Mouse (Mus musculus) left cerebral cortex, adult 11 months (tissue): Measurements from ENCODE around the gene Larp1b.
"Not testable (repeated sequence)": the region's sequence is repeated elsewhere in the genome, so short reads cannot be mapped to it uniquely, and the experiment has no call there.

Source experiments
- DNase-seq: peaks from one replicate; pipeline ENCODE4 v3.0.0; 2022; ENCODE audit warnings: low spot score

The Larp1b gene

DNA sequence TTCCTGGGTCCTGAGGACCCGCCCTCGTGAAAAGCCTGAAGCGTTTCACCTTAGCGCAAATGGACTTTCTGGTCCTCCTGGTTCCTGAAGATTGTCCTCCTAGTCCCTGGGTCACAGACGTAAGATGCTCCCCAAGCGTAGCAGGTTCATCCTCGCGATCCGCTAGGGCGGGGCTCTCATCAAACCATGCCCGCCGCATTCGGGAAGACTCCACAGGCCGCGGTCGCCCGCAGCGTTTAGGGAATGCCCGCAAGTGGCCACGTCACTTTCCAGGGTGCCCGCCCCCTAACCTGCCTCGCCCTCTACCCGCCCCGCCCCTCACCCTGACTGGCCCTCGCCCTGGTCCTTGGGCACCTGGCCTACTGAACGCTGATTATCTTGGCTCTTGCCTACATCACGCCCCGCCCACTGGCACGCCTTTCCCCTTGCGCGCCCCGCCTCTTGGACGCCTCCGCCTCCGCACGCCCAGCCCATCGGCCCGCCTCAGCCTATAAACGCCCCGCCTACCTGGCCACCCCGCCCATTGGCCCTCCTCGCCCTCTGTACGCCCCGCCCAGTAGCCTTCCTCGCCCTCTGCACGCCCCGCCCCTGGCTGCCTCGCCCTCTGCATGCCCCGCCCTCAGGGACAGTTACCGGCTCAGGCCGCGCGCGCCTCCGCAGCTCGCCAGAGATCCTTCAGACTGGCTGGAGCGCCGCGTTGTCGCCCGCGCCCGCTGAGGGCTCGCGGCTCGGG lies at the start of gene Larp1b:
Gene Larp1b (plus strand): TSS at position 659 of the 733 bp plus-strand sequence.
- DNase-seq: peak; percentile 97

DNA sequence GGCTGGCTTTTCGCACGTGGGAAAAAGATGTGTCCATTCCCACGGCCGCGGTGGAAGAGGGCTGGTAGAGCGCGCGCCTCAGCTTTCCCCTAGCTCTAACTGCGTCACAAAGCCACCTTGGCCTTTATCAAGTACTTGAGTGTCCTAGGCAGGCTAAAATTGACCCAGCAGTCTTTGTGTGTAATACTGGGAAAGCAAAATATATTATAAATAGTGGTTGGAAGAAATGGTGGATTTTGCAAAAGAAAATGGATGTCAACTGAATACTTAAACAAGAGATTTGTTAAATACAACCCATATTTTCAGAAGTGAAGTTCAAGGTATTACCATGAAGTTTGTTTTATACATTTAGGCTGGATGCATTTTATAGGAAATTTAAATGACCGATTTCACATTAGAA lies 47.2 kb upstream of the Larp1b start, which contains the start of gene 1700034I23Rik:
Gene 1700034I23Rik (minus strand): TSS at position 101 of the 400 bp plus-strand sequence.
- DNase-seq: not testable (repeated sequence)

DNA sequence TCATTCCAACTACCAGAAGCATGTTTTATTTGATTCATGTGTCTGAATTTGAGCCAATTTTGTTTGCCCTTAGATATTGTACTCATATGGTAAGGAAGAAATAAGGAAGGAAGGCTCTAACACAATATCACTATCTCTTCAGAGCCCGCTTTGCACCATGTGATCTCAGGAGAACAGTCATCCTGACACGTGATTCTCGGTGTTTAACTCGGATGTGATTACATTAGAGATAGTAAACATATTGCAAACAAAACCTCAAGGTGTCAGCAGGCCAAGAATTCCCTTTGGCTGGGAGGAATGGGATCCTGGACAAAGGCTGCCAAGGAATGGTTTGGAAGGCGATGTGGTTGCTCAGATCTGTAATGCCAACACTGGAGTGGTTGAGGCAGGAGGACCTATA lies 11.4 kb upstream of the Larp1b start:
- no peak for DNase-seq

DNA sequence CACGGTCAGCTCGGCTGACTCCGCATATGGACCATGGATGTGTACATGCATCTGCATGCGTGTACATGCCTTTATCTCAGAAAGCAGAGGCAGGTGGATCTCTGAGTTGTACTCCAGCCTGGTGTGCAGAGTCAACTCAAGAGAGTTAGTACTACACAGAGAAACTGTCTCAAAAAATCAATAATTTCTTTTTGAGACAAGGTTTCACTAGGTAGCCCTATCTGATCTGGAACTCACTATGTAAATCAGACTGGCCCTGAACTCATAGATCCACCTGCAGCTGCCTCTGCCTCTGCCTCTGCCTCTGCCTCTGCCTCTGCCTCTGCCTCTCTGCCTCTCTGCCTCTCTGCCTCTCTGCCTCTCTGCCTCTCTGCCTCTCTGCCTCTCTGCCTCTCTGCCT lies 11.0 kb upstream of the Larp1b start:
- DNase-seq: no peak

DNA sequence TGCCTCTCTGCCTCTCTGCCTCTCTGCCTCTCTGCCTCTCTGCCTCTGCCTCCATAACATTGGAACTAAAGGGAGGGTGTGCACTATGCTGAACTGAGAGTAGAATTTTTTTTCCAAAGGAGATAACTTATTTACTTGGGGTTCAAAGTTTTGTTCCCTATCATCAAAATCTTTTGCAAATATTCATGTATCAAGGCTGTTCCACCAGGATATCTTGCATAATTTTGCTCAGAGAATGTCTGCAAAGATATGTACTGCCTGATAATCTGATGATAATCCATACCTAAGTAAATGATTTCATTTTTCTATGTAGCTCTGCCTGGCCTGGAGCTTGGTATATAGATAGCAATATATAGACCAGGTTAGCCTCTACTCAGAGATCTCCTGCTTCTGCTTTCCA lies 10.6 kb upstream of the Larp1b start:
- no peak for DNase-seq

DNA sequence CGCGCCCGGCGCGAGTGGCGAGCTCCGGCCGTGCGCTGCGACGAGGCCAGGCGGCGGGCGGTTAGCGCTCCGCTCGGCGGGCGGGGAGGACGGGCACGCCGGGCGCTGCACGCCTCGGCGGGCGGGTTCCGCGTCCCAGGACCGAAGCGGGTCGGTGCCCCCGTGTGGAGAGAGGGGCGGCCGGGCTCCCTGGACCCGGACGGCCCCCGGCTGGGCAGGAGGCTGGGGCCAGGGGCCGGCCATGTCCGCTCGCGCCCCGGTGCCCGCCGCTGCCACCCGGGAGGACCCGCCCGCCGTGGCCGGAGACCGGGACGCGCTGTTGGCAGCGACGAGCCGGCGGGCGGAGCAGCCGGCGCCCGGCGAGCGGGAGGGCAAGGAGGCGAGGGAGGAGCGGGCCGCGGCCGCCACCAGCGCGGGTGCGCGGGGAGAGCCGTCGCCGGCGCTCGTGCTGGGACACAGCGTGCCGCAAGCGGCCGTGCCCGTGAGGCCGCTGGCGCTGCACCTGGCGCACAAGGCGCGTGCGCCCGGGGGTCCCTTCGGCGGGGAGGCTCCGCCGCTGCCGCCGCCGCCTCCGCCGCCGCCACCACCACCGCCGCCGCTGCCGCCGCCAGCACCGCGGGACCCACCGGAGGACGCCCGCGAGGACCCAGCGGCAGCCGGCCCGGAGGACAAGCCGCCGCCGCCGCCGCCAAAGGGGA lies 424 bp downstream of the Larp1b start:
- DNase-seq: no peak

DNA sequence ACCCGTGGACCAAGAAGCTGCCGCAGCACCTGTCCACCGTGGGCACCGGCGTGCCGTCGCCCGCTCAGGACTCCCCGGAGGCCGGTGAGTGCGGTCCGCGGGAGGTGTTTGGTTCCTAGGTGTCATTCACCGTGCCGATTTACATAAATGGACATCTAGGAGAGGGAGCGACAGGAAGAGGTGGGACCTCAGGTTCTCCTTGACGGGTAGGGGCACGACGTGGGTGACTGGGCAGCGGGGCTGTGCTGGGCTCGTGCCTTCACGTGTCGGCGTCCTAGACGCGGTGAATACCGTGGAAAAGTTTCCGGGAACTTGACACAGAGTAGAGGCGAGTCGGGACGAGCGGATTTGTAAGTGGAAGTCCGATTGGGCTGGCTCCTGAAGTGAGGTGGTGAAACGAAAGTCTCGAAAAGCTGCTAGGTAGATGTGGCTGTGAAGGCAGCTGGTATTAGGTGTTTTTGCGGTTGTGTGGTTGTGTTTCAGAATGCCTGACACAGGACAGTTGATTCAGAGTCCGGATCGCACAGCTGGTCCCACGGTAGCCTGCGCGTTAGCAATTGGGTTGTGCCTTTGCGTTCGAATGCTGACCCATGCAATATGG lies 1.1 kb downstream of the Larp1b start:
- no peak for DNase-seq

DNA sequence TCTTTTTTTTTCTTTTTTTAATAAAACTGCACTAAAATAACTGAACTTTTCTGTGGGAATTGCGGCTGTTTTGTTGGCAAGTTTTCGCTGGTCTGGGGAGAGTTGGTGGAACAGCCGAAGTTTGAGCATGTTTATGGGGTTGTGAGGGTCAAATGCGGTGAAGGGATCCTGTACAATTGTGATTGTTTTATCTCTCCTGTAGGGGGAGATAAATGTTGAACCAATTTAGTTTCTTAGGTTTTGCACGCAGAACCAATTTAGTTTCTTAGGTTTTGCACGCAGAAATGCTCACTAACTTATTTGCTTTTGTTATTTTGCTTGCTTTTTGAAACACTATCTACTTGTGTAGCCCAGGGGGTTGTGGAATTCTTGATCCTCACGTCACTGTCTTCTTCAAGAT lies 1.7 kb downstream of the Larp1b start:
- DNase-seq: no peak

DNA sequence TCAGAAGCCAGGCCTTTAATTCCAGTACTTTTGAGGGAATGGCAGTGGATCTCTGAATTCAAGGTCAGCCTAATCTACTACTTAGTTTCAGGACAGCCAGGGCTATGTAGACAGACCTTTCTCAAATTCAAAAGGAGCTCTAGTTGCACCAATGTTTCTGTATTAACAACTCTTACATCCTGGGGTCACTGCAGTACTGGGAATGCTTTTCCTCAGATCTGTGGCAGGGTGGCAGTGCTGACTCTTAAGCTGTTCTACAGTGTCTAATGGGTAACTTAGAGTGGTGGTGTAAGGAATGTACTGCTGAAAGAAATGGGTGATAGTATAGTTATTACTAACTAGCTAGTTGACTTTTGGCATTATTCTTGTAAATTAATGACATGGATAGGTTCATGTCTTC lies 3.0 kb downstream of the Larp1b start:
- no peak for DNase-seq

DNA sequence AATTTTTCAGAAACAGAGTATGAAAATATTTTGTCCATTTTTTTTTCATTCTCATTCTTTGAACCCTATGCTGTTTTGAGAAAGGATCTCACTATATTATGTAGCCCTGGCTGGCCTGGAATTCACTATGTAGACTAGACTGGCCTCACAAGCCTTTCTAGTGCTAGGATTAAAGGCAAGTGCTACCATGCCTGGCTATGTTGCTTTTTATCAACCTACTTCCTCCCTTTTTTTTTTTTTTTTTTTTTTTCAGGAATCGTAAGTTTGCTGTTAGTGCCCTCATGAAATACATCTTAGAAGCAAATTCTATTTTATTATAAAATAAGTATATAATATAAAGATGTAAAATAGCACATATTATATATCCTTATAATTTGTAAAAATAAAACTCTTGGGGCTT lies 5.2 kb downstream of the Larp1b start:
- DNase-seq: no peak

DNA sequence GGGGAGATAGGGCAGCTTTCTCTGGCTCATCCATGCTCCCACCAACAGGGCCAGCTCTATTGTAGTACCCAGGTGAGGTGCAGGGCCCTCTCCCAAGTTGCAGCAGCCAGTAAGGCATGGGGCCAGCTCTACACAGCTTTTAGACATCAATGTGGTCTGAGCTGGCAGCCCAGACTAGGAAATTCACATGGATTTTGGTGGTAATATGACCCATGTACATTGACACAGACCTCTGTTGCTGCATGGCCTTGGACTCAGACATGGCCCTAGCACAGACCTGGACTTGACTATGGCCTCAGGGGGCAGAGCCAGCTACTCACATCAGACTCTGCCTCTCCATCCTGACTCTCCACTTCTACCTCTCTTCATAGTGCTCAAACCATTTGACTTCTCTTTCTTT lies 9.2 kb downstream of the Larp1b start:
- no peak for DNase-seq

DNA sequence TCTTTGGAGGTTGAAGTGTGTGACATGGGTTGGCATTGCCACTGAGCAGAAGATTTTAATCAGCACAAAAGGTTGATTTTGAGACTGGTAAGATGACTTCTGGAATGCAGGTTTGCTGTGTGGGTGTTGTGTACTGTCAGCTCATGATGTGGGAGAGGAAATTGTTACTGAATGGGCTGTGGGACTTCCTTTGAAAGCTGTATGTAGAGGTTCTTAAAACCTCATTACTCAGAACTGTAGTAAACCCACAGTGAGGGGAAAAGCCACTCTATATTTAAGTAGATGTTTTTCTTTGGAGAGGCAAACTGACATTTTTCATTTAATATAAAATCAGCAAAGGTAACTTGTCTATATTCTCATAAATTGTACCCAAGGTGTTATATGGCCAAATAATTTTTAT lies 31.1 kb downstream of the Larp1b start:
- DNase-seq: no peak

DNA sequence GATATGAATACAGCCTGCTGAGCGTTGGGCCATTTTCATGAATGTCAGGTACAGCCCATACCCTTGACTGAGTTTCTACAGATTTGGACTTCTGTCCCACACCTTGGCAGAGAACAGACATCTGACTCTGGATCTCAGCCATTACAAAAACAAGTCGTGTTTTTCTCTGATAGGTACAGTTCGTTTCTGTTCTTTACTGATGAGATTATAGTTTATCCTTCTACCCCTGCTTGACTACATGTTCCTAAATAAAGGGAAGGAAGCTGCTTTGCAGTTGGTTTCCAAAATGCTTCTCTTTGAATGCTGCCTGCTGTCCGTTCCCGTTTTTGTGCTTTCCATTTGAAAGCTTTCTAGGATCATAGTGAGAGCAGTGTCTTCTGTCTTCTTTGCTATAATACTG lies 37.9 kb downstream of the Larp1b start:
- no peak for DNase-seq

DNA sequence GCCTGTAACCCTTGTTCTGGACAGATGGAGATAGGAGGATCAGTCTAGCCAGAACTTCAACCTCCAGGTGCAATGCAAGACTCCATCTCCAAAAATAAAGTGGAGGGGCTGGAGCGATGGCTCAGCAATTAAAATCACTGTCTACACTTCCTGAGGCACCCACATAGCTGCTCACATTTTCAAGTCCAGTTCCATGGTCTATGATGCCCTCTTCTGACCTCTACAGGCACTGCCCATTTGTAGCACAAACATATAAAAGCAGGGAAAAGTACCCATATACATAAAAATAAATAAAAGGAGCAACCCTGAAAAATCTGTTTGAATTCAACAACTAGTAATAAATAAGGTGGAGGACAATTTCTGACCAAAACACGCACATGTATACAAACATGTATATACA lies 39.1 kb downstream of the Larp1b start:
- no peak for DNase-seq

DNA sequence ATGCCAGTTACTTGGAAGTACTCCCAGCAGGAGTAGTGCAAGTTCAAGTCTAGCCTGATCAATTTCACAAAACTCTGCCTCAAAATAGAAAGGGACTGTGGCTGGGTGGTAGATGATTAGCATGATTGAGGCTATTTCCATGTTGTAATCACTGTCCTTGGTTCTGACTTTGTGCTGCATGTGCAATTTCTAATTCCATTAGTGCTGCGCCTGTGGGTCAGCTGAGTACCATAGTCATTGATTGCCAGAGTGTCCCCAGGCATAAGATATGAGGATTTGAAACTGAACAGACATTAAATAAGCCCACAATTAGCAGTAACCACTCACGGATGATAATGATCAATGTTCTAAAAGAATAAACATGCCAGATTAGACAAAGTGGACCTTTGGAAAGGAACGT lies 41.9 kb downstream of the Larp1b start:
- no peak for DNase-seq

DNA sequence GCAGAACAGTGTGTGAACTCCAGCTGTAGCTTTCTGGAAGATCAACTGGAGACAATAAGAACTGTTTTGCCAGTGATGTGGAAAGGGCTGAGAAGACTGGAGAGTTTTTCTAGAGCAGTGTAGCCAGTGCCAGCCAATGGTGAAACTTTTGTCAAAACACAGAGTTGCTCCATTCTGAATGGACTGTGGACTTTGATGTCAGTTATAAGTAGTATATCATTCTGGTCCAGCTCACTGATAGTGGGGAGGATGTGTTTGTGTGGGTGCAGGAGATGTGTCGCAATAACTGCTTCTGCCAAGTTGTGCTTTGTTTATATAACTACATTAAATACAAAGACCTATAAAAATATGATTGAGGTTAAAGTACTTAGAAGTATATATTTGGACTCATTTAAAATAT lies 45.5 kb downstream of the Larp1b start:
- no peak for DNase-seq

DNA sequence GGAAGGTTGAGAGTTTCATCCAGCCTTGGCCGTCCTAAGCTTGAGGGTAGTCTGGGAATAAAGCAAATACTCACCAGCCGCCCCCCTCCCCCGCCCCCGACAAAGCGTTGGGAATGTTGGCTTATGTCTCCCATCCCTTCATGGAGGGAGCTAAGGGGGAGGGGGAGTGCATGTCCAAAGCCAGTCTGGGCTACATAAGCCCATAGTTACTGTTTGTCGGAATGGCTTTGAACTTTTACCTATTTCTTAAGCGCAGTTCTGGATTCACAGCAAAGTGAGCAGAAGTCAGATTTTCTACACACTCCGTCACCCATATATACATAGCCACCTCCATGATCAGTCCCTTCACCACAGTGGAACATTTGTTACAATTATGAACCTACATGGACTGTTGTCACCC lies 59.7 kb downstream of the Larp1b start:
- no peak for DNase-seq

DNA sequence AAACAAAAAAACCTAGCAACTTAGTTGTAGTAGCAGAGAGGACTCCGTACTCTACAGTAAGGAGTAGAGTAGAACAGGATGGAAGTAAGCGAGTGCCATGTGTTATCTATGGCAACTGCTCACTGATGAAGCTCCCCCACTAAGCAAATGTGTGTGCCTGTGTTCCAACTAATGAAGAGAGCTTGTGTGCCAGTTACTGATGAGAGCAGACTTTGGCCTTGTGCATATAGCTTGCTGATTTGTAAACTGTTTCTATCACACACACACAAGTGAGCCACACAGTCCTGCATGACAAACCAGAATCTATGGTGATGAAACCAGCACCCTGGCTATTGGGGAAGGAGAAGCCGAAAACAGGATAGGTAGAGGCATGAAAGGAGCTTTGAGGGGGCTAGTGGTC lies 60.4 kb downstream of the Larp1b start:
- DNase-seq: no peak

DNA sequence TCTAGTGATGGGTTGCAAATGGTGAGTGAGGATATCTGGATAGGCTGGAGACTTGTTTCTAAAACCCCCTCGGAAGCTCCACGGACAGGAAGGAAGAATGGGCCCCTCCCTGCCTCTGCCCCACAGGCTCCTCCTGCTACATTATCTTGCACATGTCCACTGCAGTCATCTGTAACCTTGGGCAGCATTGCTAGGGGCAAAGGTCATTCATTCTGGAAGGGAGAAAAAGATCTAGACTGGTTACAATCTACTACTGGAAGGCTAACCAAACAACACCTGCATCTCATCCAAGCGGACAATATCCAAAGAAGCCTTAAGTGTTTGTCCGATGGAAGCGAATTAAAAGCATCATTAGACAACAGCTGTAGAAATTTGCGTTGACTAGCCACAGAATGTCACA lies 61.1 kb downstream of the Larp1b start:
- no peak for DNase-seq

DNA sequence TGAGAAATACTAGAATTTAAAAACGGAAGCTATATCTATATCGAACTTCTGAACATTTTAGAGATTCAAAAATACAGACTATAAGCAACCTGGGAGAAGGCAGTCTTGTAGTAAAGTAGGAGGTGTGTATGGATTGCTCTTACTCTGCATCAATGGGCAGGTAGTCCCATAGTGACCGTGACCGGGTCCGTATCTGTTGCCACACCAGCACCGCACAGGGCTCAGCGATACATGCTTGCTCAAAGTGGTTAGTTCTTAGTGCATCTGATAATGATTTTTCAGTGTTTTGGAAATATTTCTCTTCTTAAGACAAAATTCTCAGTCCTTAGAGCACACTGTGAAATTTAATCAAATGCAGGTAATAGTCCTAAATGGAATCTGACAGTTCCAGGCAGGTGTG lies 62.8 kb downstream of the Larp1b start:
- DNase-seq: no peak

DNA sequence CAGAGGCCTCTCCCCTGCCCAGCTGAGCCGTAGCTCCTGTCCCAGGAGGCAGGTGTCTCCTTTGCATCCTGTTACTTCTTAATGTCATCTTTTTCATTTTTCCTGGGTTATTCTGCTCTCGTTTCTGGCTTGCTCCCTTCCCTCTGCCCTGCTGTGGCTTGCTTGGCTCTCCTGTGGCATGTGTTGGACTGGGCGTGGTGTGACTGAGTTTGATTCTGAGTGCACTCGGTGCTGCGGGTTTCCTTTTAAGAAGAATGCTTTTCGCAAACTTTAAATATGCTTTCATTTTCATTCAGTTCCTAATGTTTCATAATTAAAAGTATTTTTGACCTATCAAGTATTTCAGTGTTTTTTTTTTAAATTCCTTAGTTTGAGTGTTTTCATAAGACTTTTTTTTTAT lies 65.3 kb downstream of the Larp1b start:
- no peak for DNase-seq

DNA sequence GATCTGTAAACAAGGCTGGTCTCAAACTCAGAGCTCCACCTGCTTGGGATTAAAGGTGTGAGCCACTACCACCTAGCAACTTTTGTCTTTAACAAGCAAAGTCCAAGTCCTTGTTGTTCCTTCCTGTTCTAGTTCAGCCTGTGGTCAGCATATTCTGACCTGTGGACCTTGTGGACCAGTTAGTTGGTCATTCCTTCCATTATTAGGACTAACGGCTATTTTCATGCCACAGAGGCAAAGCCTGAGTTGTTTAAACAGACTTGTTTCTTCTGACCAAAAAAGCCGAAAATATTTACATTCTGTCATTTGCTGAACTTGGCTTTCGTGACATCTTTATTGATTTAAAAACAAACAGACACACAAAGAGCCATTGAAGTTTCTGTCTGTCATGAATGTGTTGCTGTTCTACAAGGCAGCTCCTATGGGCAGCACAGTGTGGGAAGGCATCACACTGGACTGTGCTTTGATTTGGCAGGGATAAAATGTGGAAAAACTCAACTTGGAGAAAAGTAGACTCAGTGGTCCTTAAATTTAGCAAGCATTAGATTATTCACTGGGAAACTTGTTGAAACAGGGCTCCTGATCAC lies 68.5 kb downstream of the Larp1b start:
- no peak for DNase-seq

DNA sequence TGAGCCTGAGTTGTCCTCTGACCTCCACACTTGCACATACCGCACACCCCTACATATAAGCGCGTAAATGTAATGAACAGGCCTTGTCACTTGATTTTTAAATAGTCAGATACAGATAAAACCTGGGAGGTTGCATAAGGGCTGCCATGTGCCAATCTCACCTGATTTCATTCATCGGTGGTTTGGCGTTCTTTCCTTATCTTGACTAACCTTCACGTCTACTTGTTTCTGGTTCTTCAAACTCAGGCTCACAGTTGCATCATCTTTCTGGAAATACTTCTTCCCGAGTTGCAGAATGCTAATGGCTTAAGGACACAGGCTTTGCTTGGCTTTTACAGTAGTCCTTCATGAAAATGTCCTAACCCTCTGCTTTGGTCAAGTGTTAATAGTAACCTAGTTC lies 71.1 kb downstream of the Larp1b start:
- DNase-seq: no peak
